Mouse (Mus musculus) CD4-positive naive resting alpha-beta T cell, adult 76 days (primary cell): Measurements from ENCODE around the gene Tmprss7. TPM values are rescaled to one million over a fixed set of nuclear protein-coding genes. Genes with fewer than 3 reads are reported as not detected.

Experiments used
- total RNA-seq: library from RNA; stranded (reverse); gene quantifications from one replicate; pipeline ENCODE4 v1.2.4, GENCODE M21; 2023

The Tmprss7 gene
- total RNA-seq = not detected

DNA sequence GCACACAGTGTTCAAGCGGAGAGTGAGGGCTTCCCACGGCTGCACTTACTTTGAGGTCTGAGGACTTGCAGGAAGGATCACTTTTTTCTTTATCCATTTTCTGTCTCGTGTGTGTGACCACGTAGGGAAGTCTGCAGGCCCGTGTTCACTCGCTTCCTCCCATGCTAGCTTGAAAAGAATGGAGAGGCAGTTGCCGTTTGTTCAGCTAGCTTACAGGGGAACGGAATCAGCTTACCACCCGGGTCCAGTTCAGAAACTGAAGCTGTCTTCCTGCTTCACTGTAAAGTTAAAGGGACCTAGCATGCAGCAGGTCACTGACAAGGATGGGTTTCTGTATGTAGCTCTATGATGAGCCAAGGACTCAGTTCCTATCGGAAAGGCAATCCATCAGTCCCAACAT, at the start of gene Tmprss7:
Tmprss7 (minus strand) TSS at position 101 of the 400 bp plus-strand sequence.

DNA sequence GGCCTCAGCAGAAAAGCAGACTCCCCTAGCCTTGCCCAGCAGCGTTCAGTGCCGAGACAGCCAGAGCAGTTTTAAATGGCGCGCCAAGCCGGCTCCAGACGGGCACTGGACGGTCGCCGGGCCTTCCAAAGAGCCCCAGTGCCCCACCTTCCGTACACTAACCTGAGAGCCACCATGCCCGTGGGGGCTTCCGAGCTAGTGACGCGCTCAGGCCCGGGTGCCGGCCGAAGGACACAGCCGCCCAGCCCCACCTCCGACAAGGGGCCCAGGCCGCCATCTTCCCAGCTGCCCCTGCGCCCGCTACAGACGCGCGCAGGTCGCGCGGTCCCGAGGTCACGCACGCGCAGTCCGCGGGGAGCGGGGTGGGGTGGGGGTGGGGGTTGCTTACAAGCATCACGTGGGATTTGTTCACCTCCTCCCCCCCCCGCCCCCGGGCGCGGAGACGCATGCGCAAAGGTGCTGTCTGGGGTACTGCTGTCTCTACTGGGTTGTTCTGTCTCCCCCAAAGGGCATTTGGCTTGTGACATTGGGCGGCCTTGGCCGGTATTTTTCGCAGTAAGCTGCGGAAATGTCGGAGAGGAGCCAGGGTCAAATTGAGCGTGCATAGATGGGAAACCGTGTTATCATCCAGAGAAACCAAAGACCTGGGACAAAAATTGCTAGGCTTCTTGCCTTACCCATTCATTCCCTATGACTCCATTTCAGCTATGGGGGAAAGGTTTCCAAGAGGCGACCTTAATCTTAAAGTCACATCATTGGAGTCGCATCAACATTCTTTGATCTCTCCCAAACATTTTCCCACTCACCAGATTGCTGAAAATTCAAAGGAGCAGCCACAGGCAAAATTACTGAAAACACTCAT, 49.4 kb upstream of the Tmprss7 start, which contains the start of gene Abhd10:
Abhd10 (minus strand) TSS at position 341 of the 862 bp plus-strand sequence.

GRCm38 (mm10) chr16:45724061-45724741, 30.7 kb upstream of the Tmprss7 start, which contains the start of gene Tagln3:
Tagln3 (minus strand) TSS chr16:45724608.

DNA sequence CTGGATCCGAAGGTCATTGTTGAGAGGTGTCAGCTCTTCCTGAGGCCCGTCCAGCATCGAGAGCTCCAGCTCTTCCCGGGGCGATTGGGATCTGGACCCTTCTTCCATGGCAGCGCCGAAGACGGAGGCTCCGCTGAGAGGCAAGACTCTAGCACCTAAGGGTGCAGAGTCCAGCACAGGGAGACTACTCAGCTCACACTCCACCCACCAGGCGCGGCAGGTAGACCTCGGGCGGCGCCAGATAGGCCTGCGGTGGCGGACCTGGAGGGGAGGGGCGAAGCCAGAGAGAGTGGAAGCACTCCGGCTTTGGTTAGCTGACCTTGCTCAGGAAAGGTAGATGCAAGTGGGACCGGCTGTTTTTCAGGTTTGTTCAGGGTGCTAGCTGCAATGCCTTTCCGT, 39.5 kb downstream of the Tmprss7 start, which contains the start of gene BC016579:
BC016579 (minus strand) TSS at position 135 of the 399 bp plus-strand sequence.

GRCm38 (mm10) chr16:45610267-45610666, 83.2 kb downstream of the Tmprss7 start, which contains the start of gene Gcsam:
Gcsam (plus strand) TSS chr16:45610380.

Other genes with a start within 250 kb of the Tmprss7 start
- gene Gm609, start 200.7 kb downstream of the Tmprss7 start, total RNA-seq = not detected
- gene Gm17783, start 161.6 kb downstream of the Tmprss7 start, total RNA-seq = not detected
- gene Slc9c1, start 158.3 kb downstream of the Tmprss7 start, total RNA-seq = not detected
- gene Gcsam, start 83.3 kb downstream of the Tmprss7 start, total RNA-seq = 0.32 TPM
- not detected for gene BC016579, start 39.6 kb downstream of the Tmprss7 start, total RNA-seq
- gene Tagln3, start 30.9 kb upstream of the Tmprss7 start, total RNA-seq = not detected
- gene Abhd10, start 49.3 kb upstream of the Tmprss7 start, total RNA-seq = 43.3 TPM